Mouse (Mus musculus): ENCODE measurements around the gene R3hdm4. TPM values are rescaled to one million over a fixed set of nuclear protein-coding genes. Genes with fewer than 3 reads are reported as not detected.
A peak's percentile ranks its signal among the peaks of the same experiment; 100 is the strongest.

The R3hdm4 gene
- total and polyA plus RNA-seq, 3 experiments = 10.5 to 59.4 (median 22.3) TPM

GRCm38 (mm10) chr10:79866601-79867000 lies 54.4 kb downstream of the R3hdm4 start:
- Histone ChIP-seq H3K9me3 (replicated peaks; ENCODE audit: low read length) (no peaks in the 10 kb centered on the region), H3K4me2 (ENCODE audit: insufficient read depth, low read depth, poor library complexity, severe bottlenecking) (no peak overlapping the region), H3K27me3 (replicated peaks) (no peaks in the 10 kb centered on the region), H3K4me1 (ENCODE audit: control insufficient read depth in 1 of 2, insufficient read depth in 2 of 2) (peaks cover 0 to 5% of the 10 kb centered on the region in 2 experiments; a peak in 1 of 4 replicates), H3K9ac (ENCODE audit: insufficient read depth, low read depth) (no peak overlapping the region), H3K36me3 (replicated peaks in 1 of 2; ENCODE audit: control insufficient read depth in 1 of 2, insufficient read depth in 1 of 2, low read length in 1 of 2) (peaks cover 30 to 54% of the 10 kb centered on the region in 2 experiments), H3K79me2 (replicated peaks; ENCODE audit: control insufficient read depth, extremely low read depth, insufficient read depth, poor library complexity, severe bottlenecking) (peaks cover 3% of the 10 kb centered on the region), H3K27ac (ENCODE audit: insufficient read depth, low read depth) (no peak overlapping the region), H3K4me3 (replicated peaks in 1 of 3; ENCODE audit: low read depth in 2 of 3, low read length in 2 of 3, poor library complexity in 1 of 3) (no peak overlapping the region)
- no peak for DNase-seq (ENCODE audit: extremely low read depth)
- TF ChIP-seq TBP (conservative IDR thresholded peaks at IDR 0.05; ENCODE audit: low read depth, low read length) (no peak), USF1 (IDR thresholded peaks at IDR 0.05; ENCODE audit: low read depth, low read length) (no peak), MYC (IDR thresholded peaks at IDR 0.05; ENCODE audit: low read depth, low read length) (no peak), UBTF (IDR thresholded peaks at IDR 0.05; ENCODE audit: low read depth, low read length) (no peak), JUN (IDR thresholded peaks at IDR 0.05; ENCODE audit: insufficient read depth, low read depth, low read length) (no peak), RAD21 (IDR thresholded peaks at IDR 0.05; ENCODE audit: low read depth, low read length) (no peak), MXI1 (IDR thresholded peaks at IDR 0.05; ENCODE audit: low read depth, low read length) (no peak)
- dilution Hi-C loops (cut with MboI; ENCODE audit: extremely low pct_ligation_motif_present, extremely low pct_unique_long_range_greater_than_20kb, low sequenced_read_pairs) (no loop called here), in situ Hi-C loops (cut with MboI; ENCODE audit: low pct_ligation_motif_present, low pct_unique_long_range_greater_than_20kb, low sequenced_read_pairs) (no loop called here)

- no peak overlapping the region for H3K4me3 ChIP-seq (replicated peaks in 1 of 3; ENCODE audit: low read depth in 2 of 3, low read length in 2 of 3, poor library complexity in 1 of 3)
- H3K27me3 ChIP-seq (replicated peaks) = no peaks in the 10 kb centered on the region
- DNase-seq (ENCODE audit: extremely low read depth) = no peak
- H3K9ac ChIP-seq (ENCODE audit: insufficient read depth, low read depth) = no peak overlapping the region
- dilution Hi-C loops (cut with MboI; ENCODE audit: extremely low pct_ligation_motif_present, extremely low pct_unique_long_range_greater_than_20kb, low sequenced_read_pairs) = no loop called here
- H3K4me2 ChIP-seq (ENCODE audit: insufficient read depth, low read depth, poor library complexity, severe bottlenecking) = no peak overlapping the region
- no peak overlapping the region for H3K27ac ChIP-seq (ENCODE audit: insufficient read depth, low read depth)
- peaks cover 38 to 62% of the 10 kb centered on the region in 2 experiments for H3K36me3 ChIP-seq (replicated peaks in 1 of 2; ENCODE audit: control insufficient read depth in 1 of 2, insufficient read depth in 1 of 2, low read length in 1 of 2)
- H3K4me1 ChIP-seq (ENCODE audit: control insufficient read depth in 1 of 2, insufficient read depth in 2 of 2) = peaks cover 0 to 5% of the 10 kb centered on the region in 2 experiments; a peak in 1 of 4 replicates
- H3K9me3 ChIP-seq (replicated peaks; ENCODE audit: low read length) = no peaks in the 10 kb centered on the region
- in situ Hi-C loops (cut with MboI; ENCODE audit: low pct_ligation_motif_present, low pct_unique_long_range_greater_than_20kb, low sequenced_read_pairs) = no loop called here
- H3K79me2 ChIP-seq (replicated peaks; ENCODE audit: control insufficient read depth, extremely low read depth, insufficient read depth, poor library complexity, severe bottlenecking) = peaks cover 3% of the 10 kb centered on the region
- peak in 1 of 2 experiments; percentile 58; a peak in 2 of 4 replicates for TF ChIP-seq CTCF (conservative IDR thresholded peaks at IDR 0.05 in 1 of 2, IDR thresholded peaks at IDR 0.05 in 1 of 2; ENCODE audit: low read depth in 2 of 2, low read length in 2 of 2)
- TF ChIP-seq SMC3 (IDR thresholded peaks at IDR 0.05; ENCODE audit: low read depth, low read length) = peak; percentile 40
- peak; percentile 41 for TF ChIP-seq RAD21 (IDR thresholded peaks at IDR 0.05; ENCODE audit: low read depth, low read length)
- TF ChIP-seq BHLHE40 (IDR thresholded peaks at IDR 0.05; ENCODE audit: low read depth, low read length) = no peak
- TF ChIP-seq RCOR1 (conservative IDR thresholded peaks at IDR 0.05; ENCODE audit: low read depth, low read length) = no peak
Measured at GRCm38 (mm10) chr10:79865801-79866295, 55.2 kb downstream of the R3hdm4 start.

GRCm38 (mm10) chr10:79865189-79865601 lies 55.8 kb downstream of the R3hdm4 start:
- peaks cover 5% of the 10 kb centered on the region for H3K79me2 ChIP-seq (replicated peaks; ENCODE audit: control insufficient read depth, extremely low read depth, insufficient read depth, poor library complexity, severe bottlenecking)
- H3K4me1 ChIP-seq (ENCODE audit: control insufficient read depth in 1 of 2, insufficient read depth in 2 of 2) = peaks cover 0 to 5% of the 10 kb centered on the region in 2 experiments; a peak in 1 of 4 replicates
- in situ Hi-C loops (cut with MboI; ENCODE audit: low pct_ligation_motif_present, low pct_unique_long_range_greater_than_20kb, low sequenced_read_pairs) (no loop called here), dilution Hi-C loops (cut with MboI; ENCODE audit: extremely low pct_ligation_motif_present, extremely low pct_unique_long_range_greater_than_20kb, low sequenced_read_pairs) (no loop called here)
- no peak overlapping the region for H3K9ac ChIP-seq (ENCODE audit: insufficient read depth, low read depth)
- H3K27ac ChIP-seq (ENCODE audit: insufficient read depth, low read depth) = no peak overlapping the region
- no peaks in the 10 kb centered on the region for H3K27me3 ChIP-seq (replicated peaks)
- TF ChIP-seq ZMIZ1 (IDR thresholded peaks at IDR 0.05; ENCODE audit: low read depth, low read length) (no peak; the same call in none of the 2 replicates), MXI1 (IDR thresholded peaks at IDR 0.05; ENCODE audit: low read depth, low read length) (0 out of 2 replicates have a peak, but pooled peaks have one; percentile 12), NELFE (IDR thresholded peaks at IDR 0.05; ENCODE audit: low read depth, low read length) (0 out of 2 replicates have a peak, but pooled peaks have one; percentile 1), CHD2 (IDR thresholded peaks at IDR 0.05; ENCODE audit: low read length) (peak; percentile 56; the same call in 1 of the 2 replicates), PAX5 (IDR thresholded peaks at IDR 0.05; ENCODE audit: low read length) (no peak), POLR2AphosphoS2 (IDR thresholded peaks at IDR 0.05; ENCODE audit: low read depth, low read length) (peak; percentile 99)
- peaks cover 44 to 68% of the 10 kb centered on the region in 2 experiments for H3K36me3 ChIP-seq (replicated peaks in 1 of 2; ENCODE audit: control insufficient read depth in 1 of 2, insufficient read depth in 1 of 2, low read length in 1 of 2)
- H3K4me2 ChIP-seq (ENCODE audit: insufficient read depth, low read depth, poor library complexity, severe bottlenecking) = no peak overlapping the region
- no peak for DNase-seq (ENCODE audit: extremely low read depth)
- no peak overlapping the region for H3K4me3 ChIP-seq (replicated peaks in 1 of 3; ENCODE audit: low read depth in 2 of 3, low read length in 2 of 3, poor library complexity in 1 of 3)
- H3K9me3 ChIP-seq (replicated peaks; ENCODE audit: low read length) = no peaks in the 10 kb centered on the region

Measured in CH12.LX (cell line).